In the genomic region with DNA sequence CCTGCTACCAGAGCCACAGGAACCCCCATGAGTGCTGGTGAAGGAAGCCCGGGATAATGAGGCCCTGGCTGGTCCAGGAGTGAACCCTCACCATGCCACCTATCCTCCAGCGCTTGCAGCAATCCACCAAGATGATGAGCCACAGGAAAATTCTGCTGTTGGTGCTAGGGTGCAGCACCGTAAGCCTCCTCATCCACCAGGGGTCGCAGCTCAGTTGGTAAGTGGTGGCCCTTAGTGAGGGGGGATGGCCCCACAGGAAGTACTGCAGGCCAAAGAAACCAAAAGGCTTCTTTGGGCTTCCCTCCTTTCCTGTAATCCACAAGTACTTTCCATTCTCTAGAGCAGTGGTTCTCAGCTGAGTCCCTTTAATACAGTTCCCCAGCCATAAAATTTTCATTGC, we compare ENCODE assay signal across 10 mouse cellular contexts. TPM values are rescaled to one million over a fixed set of nuclear protein-coding genes. Genes with fewer than 3 reads are reported as not detected.
DNase-seq lines count a peak whose midpoint lies in the region; ATAC-seq lines count a peak whose summit lies in the region.
"Had no signal": no experiment of that assay in that cellular context is flagged by ENCODE, and none has a peak within 500 bp of the region (broad histone marks: within the 10 kb centered on the region; RNA-seq: fewer than 3 reads in every experiment).

No protein-coding gene starts in this region.

- H3K27me3 ChIP-seq in hindbrain, embryonic 14.5 days (ENCODE audit: control insufficient read depth, insufficient read depth, low read length), result no peaks in the 10 kb centered on the region

- no peak overlapping the region for H3K27ac ChIP-seq in hindbrain, embryonic 14.5 days
- H3K27ac ChIP-seq: embryonic facial prominence, embryonic 12.5 days had no signal

- H3K9me3 ChIP-seq in hindbrain, embryonic 14.5 days (ENCODE audit: control insufficient read depth, low read length), result no peaks in the 10 kb centered on the region
- H3K9me3 ChIP-seq: embryonic facial prominence, embryonic 12.5 days had no signal

- H3K4me1 ChIP-seq in hindbrain, embryonic 14.5 days (replicated peaks; ENCODE audit: control insufficient read depth, insufficient read depth, low read length), result peaks cover 18% of the 10 kb centered on the region

- 32% methylated on average over 4 of the region's 4 CpGs for WGBS in hindbrain, embryonic 14.5 days

- no peak overlapping the region for H3K9ac ChIP-seq in hindbrain, embryonic 14.5 days
- H3K9ac ChIP-seq: embryonic facial prominence, embryonic 12.5 days had no signal

- H3K36me3 ChIP-seq in hindbrain, embryonic 14.5 days (replicated peaks; ENCODE audit: control insufficient read depth, insufficient read depth), result peaks cover 52% of the 10 kb centered on the region

- H3K4me3 ChIP-seq in hindbrain, embryonic 14.5 days (replicated peaks; ENCODE audit: low read length), result no peak overlapping the region
- H3K4me3 ChIP-seq: embryonic facial prominence, embryonic 12.5 days had no signal

- no peak overlapping the region for H3K4me2 ChIP-seq in hindbrain, embryonic 14.5 days (replicated peaks)
- H3K4me2 ChIP-seq: embryonic facial prominence, embryonic 12.5 days had no signal

- DNase-seq in gastrocnemius, postnatal 10 days, result peak; percentile 59
- DNase-seq in gastrocnemius, adult 8-10 months (ENCODE audit: low spot score in 2 of 2), result no peak
- DNase-seq in right cerebral cortex, adult 2 months (ENCODE audit: low spot score in 2 of 2), result peak; percentile 32 to 45
- DNase-seq in right cerebral cortex, postnatal 25 days, result no peak
- DNase-seq in brain, adult 2 months (ENCODE audit: low read depth, low spot score), result peak; percentile 66
- peak; percentile 38 for DNase-seq in hindbrain, embryonic 14.5 days (ENCODE audit: low spot score)
- peak; percentile 93 for DNase-seq in thymus, postnatal 4 days

- no peak for ATAC-seq in hindbrain, embryonic 14.5 days (ENCODE audit: low FRiP score)
- peak; percentile 49 for ATAC-seq in megakaryocyte, adult 5-6 weeks (ENCODE audit: poor library complexity, severe bottlenecking)

RNA-seq across cellular contexts. Expression of gene Gal3st3, which starts 4.3 kb away (rescaled TPM):
- total RNA-seq in gastrocnemius, postnatal 10 days (2021), result under 1 TPM; 0.28 to 0.47 TPM
- under 1 TPM in 1 of 4 experiments, not detected in 3; 0.17 TPM for total RNA-seq in gastrocnemius, adult 8-10 months (2022)
- 34.2 and 39.8 TPM in 2 replicates for polyA plus RNA-seq in hindbrain, embryonic 14.5 days (2014; fragmentation: Nextera tagmentation; extraction: Ambion mirVana)
- total RNA-seq in megakaryocyte, adult 5-6 weeks (2015), result not detected in 2 replicates
- not detected in 2 replicates for total RNA-seq in megakaryocyte, adult 5-6 weeks (2017)

RNA-seq across cellular contexts. Expression of gene Sf3b2, which starts 7.2 kb away (rescaled TPM):
- 10 to 100 TPM; 81.9 to 88.6 TPM for total RNA-seq in gastrocnemius, postnatal 10 days (2021)
- 10 to 100 TPM; 59.7 to 74.1 (median 62.9) TPM for total RNA-seq in gastrocnemius, adult 8-10 months (2022)
- polyA plus RNA-seq in hindbrain, embryonic 14.5 days (2014; fragmentation: Nextera tagmentation; extraction: Ambion mirVana), result 299 and 305 TPM in 2 replicates
- 109 TPM in 2 replicates for total RNA-seq in megakaryocyte, adult 5-6 weeks (2015)
- 240 and 249 TPM in 2 replicates for total RNA-seq in megakaryocyte, adult 5-6 weeks (2017)

RNA-seq across cellular contexts. Expression of gene Pacs1, which starts 29.5 kb away (rescaled TPM):
- total RNA-seq in gastrocnemius, postnatal 10 days (2021), result 10 to 100 TPM; 10.3 to 11.1 TPM
- total RNA-seq in gastrocnemius, adult 8-10 months (2022), result 1 to 10 TPM; 4.5 to 6.6 (median 5.4) TPM
- polyA plus RNA-seq in hindbrain, embryonic 14.5 days (2014; fragmentation: Nextera tagmentation; extraction: Ambion mirVana), result 54.3 and 59.7 TPM in 2 replicates
- total RNA-seq in megakaryocyte, adult 5-6 weeks (2015), result 45.4 and 45.7 TPM in 2 replicates
- 14.2 and 25.4 TPM in 2 replicates for total RNA-seq in megakaryocyte, adult 5-6 weeks (2017)

RNA-seq across cellular contexts. Expression of gene Catsper1, which starts 33.1 kb away (rescaled TPM):
- total RNA-seq in gastrocnemius, postnatal 10 days (2021), result not detected
- total RNA-seq in gastrocnemius, adult 8-10 months (2022), result not detected
- not detected in 2 replicates for polyA plus RNA-seq in hindbrain, embryonic 14.5 days (2014; fragmentation: Nextera tagmentation; extraction: Ambion mirVana)
- not detected in 2 replicates for total RNA-seq in megakaryocyte, adult 5-6 weeks (2015)
- not detected in 2 replicates for total RNA-seq in megakaryocyte, adult 5-6 weeks (2017)
- polyA plus RNA-seq: embryonic facial prominence, embryonic 12.5 days; liver, embryonic 16.5 days had no signal

RNA-seq across cellular contexts. Expression of gene Cst6, which starts 46.9 kb away (rescaled TPM):
- total RNA-seq in gastrocnemius, postnatal 10 days (2021), result 1 to 10 TPM; 1.8 to 1.9 TPM
- 10 to 100 TPM; 44.0 to 55.9 (median 44.9) TPM for total RNA-seq in gastrocnemius, adult 8-10 months (2022)
- 11.2 and 12.2 TPM in 2 replicates for polyA plus RNA-seq in hindbrain, embryonic 14.5 days (2014; fragmentation: Nextera tagmentation; extraction: Ambion mirVana)
- not detected in 2 replicates for total RNA-seq in megakaryocyte, adult 5-6 weeks (2015)
- not detected in 2 replicates for total RNA-seq in megakaryocyte, adult 5-6 weeks (2017)

Comparison
In these comparisons a context has a peak if more than half of its experiments do, and no peak if none do; other contexts are left out.
1. DNase-seq: peak in gastrocnemius, postnatal 10 days (single experiment), right cerebral cortex, adult 2 months (2 of 2), brain, adult 2 months (single experiment), hindbrain, embryonic 14.5 days (single experiment) and thymus, postnatal 4 days (single experiment); none in gastrocnemius, adult 8-10 months (0 of 2) and right cerebral cortex, postnatal 25 days (single experiment).